Mouse (Mus musculus) telencephalon, adult 2 months (tissue): Measurements from ENCODE around the gene Dus3l.

Experiments
- DNase-seq: peaks from one replicate; pipeline ENCODE4 v3.0.0-alpha.2; 2011; ENCODE audit warnings: low read depth, low spot score

Dus3l gene

DNA sequence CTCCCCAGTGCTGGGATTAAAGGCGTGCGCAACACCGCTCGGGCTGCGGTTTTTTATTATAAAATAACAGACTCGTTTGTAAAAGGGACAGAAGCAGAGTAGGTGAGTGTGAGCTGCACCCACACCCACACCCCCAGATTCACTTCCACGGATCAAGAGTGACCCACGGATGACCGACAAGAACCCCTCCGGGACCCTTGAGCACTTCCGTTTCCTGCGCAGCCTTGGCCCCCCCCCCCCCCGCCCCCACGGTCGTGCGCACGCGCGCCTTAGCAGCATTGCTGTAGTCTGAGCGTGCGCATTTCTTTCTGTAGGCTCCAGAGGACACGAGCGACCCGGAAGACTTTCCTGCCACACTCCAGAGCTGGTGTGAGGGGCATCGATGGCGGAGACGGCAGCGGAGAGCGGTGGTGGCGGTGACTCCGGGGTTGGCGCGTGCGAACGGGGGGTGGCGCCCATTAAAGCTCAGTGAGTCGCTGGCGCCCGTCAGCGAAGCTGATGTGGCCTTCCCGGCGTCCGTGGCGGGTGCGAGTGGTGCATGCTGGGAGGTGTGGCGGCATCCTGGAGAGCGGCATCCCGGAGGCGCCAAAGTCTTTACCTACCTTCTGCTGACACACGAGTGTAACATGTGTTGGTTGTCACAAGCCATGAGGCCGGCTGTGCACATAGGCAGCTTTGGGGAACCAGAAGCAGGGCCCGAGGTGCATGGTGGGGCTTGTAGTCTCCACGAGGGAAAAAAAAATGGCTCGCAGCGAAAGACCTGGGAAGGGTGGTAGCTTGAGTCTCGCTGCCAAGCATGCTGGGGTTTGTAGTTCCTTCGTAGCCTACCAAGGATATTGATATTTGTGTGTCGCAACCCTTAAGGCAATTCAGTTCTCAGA lies at the start of gene Dus3l:
Gene Dus3l, plus strand, starts transcription at position 284 of the 881 bp plus-strand sequence.
- peak; percentile 94 for DNase-seq

DNA sequence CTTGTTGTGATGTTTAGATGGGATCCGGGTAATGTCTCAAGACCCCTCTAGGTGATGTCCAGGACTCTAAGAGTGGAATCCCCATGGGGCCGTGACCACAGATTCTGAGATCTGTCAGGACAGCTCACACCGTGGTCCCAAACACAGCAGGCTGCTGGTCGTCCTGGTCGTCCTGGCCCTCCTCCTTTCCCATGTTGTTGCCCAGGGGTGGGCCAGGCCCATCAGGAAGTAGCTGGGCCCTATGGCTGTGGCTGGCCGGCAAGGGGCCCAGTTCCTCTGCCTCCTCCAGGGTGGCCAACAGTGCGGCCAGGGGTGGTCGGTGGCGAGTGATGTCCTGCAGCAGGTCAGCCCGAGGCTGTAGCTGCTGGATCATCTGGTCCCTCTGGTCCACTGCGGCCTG lies 49.2 kb upstream of the Dus3l start:
- no peak for DNase-seq

DNA sequence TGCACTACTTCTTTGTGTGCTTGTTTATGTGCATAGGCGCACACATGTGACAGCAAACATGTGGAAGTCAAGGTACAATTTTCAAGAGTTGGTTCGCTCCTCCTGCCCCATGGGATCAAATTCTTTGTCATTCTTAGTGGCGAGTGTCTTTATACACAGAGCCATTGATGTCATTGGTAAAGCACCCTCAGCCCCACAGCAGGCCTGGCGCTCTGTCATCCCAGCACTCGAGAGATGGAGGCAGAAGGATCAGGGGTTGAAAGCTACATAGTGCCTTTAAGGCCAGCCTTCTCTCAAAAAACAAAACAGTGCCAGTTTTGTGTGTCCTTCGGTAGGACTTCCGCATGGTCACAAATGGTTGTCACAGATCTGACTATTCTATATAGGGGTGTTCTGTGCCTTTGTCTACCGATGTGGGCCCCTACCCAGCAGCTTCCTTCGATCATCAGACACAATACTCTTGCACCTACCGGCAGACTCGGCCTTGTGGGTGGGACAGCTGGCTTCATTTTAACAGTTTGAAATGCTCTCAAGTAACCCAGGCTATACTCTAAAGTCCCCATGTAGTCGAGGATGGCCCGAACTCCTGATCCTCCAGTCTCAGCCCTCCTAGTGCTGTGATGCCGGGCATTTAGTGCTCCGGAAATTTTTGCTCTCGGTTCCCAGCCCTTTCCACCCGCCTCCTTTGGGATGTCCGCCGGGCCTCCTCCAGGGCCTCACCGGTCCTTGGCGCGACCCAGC lies 48.5 kb upstream of the Dus3l start:
- no peak for DNase-seq

DNA sequence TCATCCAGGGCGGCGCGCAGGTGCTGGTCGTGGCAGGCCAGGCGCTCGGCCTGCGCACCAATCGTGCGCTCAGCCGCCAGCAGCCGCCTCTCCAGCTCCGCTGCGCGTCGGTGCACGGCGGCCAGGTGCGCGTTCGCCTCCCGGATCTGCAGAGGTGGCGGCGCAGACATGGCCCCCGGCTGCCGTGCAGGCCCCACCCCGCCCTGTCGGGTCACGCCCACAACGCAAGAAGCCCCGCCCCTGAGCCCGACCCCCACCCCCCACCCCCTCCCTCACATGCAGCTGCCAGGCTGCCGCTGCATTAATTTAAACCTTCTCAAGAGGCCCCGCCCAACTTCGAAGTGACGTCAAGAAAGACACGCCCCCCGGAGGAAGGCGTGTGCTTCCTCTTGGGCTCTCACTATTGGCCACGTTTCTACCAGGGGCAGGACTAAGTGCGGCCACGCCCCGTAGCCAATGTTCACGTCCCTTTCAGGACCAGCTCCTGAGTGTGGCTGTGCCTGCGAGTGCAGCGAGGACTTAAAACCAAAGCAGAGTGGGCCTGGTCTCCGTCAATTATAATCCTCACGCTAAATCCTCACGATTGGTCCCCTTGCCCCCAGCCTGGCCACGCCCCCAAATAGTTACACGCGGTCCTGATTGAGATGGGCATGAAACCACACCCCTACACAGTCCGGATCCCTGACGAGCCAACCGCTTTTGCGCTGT lies 47.7 kb upstream of the Dus3l start:
- peak; percentile 99 for DNase-seq

GRCm38 (mm10) chr17:56717363-56718058 lies 47.0 kb upstream of the Dus3l start, which contains the start of the genes Ndufa11 and Vmac:
TSS of gene Ndufa11 (plus strand) at chr17:56717767.
TSS of gene Vmac (minus strand) at chr17:56718022.
- DNase-seq = peak; percentile 96

DNA sequence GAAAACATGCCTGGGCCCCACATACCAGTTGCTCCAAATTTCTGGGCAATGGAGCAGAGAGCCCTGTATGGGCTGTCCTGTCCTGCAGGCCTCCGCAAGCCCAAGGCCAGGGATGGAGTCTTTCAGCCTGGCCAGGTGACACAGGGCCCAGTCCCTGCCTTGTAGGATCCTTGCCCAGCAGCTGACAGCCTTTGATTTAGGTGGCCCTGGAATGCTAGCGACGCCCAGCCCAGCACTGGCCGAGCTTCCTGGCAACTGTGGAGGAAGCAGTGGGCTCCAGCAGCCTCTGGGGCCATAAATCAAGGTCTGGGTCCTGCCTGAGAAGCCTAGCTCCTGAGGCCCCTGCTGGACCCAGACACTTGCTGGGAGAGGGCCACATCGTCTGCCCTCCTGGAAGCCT lies 42.1 kb upstream of the Dus3l start:
- DNase-seq = no peak

- DNase-seq = no peak
These were observed 41.0 kb upstream of the Dus3l start for GRCm38 (mm10) chr17:56723419-56724161.

DNA sequence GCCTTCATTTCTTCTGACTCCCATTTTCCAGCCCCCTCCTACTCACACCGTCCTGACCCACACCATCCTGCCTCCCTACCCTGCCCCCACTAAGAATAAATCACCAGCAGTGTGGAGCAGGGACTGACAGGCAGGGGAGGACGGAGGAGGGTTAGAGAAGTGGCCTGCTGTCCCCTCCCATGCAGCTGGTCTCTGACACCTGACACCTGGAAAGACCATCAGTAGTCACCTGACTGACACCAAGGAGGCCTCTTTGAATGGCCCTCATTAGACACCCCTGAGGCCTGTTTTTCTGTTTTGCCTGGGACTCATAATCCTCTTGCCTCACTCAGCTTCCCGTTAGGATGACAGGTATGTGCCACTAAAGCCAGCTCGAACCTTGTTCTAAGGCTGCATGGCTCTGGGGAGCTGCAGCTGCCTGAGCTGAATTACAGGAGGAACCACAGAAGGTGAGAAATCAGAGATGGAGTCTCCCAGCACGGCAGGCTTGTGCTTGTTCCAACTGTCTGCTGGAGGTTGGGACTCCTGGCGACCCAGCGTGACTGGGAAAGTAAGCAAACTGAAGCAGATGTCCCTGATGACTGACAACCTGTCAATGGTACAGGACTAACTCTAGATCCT lies 37.4 kb upstream of the Dus3l start:
- no peak for DNase-seq

- no peak for DNase-seq
These were observed 36.9 kb upstream of the Dus3l start for GRCm38 (mm10) chr17:56727659-56728058.

DNA sequence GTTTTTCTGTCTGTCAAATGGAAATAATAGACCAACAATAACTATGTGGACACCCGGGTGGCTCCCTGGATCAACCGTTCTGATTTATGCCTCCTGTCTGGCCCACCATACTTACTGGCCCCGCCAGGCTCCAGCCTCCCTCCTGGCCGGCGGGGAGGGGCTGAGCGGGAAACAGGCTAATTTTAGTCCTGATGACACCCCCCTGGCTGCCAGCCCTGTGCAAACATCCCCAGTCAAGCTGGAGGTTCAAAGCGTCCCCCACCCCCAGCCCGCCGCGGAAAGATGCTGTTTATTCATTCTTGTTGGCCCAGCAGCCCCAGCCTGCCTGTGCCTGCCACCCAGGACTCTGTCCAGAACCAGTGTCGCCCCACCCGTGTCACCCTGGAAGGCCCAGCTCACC lies 36.4 kb upstream of the Dus3l start:
- no peak for DNase-seq

DNA sequence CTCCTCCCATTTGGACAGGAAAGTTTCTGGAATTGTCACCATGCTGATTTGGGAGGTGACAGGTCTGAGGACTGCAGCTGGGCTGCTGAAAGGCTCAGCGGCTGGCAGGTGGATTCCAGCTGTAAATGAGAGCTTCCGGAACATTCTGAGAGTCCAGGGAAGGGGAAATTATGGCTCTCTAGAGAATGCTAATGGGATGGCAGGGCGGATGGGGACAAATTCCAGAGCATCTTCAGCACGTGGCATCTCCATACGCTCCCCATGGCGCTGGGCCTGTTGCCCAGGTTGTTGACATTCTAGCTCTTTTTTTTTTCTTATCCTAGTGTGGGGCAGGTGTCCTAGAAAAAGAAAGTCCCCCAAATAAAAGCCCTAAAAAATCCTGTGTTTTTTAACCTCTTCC lies 35.4 kb upstream of the Dus3l start:
- no peak for DNase-seq

DNA sequence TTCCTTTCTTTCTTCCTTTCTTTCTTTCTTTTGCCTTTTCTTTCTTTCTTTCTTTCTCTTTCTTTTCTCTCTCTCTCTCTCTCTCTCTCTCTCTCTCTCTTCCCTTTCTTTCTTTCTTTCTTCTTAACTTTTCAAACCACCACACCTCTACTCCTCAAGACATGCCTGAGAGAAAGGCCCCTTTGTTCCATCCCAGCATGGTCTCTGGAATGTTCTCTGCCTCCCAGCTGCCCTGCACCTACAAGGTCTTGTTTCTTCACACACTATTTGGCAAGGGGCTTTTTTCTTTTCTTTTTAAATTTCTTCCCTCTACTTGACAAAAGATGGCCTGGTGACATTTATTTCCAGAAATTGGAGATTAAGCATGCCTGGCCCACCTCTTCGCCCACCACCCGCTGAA lies 34.9 kb upstream of the Dus3l start:
- no peak for DNase-seq

GRCm38 (mm10) chr17:56736534-56736933 lies 28.0 kb upstream of the Dus3l start:
- no peak for DNase-seq

- DNase-seq = no peak
These were observed 26.3 kb upstream of the Dus3l start for GRCm38 (mm10) chr17:56738221-56738620.

GRCm38 (mm10) chr17:56740118-56740787 lies 24.3 kb upstream of the Dus3l start:
- DNase-seq = no peak

DNA sequence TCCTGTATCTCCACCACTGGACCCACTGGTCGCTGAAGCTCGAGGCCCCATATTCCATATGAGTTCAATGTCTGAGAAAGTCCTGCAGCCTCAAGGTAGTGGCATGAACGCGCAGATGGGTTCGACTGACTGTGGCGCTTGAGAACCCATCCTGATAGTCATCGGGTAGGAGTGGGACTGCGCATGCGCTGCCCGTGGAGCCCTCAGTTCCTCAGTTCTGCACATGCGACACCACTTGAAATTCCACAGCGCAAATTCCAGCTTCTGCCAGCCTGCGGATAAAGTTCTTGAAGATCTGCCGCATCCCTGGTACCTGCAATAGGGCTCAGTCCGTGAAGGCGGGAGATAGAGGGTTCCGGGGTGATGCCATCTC lies 23.8 kb upstream of the Dus3l start:
- no peak for DNase-seq

DNA sequence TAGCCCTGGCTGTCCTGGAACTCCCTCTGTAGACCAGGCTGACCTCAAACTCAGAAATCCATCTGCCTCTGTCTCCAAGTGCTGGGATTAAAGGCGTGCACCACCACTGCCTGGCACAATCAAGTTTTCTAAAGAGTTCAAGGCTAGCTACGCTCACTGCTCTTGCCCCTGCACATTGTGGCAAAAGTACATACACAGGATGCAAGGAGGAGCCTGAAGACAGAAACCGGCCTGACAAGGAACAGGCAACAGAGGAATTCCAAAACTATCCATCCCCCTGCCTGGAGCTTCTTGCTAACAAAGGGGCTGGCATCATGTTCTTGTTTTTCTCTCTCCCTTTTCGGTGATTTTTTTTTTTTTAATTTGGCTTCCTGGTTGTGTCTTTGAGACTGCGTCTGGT lies 20.4 kb upstream of the Dus3l start:
- no peak for DNase-seq

GRCm38 (mm10) chr17:56751404-56752072 lies 13.0 kb upstream of the Dus3l start:
- no peak for DNase-seq

- DNase-seq = no peak
These were observed 11.1 kb upstream of the Dus3l start for GRCm38 (mm10) chr17:56753452-56753851.
